Mouse (Mus musculus) monocyte, adult 2 months (primary cell): ENCODE data around the gene Adgrl1.

Experiments
- DNase-seq, 2 experiments: peaks; one replicate each; pipeline ENCODE4 v3.0.0; 2022; ENCODE audit warnings: low spot score in 2 of 2, low read depth in 1 of 2

Adgrl1 gene

DNA sequence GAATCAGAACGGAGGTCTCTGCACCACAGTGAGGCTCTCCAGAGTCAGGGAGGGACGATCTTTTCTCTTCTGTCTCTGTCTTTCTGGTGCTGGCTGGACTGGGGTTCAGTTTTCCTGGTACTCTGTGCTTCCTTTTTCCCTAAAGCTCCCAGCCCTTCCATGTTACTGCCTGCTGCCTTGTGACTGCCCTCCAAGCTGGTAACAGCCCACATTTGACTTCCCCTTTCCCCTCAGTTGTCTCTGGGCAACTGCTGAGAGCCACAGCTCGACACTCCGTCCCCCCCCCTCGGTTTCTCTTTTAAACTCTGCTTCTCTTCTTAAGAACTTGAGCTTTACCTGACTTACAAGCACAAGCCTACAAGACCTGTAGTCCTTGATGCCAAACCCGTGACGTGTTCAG is 89.3 kb downstream of the Adgrl1 start:
- no peak for DNase-seq

DNA sequence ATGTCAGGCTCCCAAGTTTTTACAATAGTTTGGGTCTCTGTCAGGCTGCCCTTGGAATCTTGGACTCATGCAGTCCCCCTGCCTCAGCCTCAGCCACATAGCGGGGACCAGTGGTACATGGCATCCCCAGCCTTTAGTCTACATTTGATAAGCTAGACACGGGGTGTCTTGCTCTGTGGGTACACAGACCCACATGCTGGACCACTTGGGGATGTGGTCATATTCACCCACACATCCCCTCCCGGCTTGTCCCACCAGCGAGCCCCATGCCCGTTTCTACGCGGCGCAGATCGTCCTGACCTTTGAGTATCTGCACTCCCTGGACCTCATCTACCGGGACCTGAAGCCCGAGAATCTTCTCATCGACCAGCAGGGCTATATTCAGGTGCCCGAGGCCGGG is 90.3 kb downstream of the Adgrl1 start:
- DNase-seq, result no peak
